Mouse (Mus musculus): ENCODE measurements around the gene Olfr1204.

Gene Olfr1204

DNA sequence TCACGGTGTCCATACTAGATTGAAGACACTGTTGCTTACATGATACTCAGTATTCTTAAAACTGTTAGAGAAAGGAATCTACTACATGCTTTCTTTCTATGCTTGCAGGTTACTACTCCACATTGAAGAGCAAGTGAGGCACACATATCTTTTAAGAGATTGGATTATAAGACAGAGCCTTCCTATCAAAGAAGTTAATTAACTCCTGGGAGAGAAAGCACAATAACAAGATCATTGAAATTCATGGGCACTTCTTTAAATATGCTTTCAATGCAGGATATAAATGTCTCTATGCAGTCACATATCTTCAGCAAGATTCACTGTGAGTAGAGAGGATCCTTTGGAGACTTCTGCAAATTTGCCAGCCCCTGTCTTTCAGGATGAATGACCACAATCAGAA lies at the start of gene Olfr1204:
Gene Olfr1204 (plus strand): TSS at position 301 of the 400 bp plus-strand sequence.
- DNase-seq = no peak

DNA sequence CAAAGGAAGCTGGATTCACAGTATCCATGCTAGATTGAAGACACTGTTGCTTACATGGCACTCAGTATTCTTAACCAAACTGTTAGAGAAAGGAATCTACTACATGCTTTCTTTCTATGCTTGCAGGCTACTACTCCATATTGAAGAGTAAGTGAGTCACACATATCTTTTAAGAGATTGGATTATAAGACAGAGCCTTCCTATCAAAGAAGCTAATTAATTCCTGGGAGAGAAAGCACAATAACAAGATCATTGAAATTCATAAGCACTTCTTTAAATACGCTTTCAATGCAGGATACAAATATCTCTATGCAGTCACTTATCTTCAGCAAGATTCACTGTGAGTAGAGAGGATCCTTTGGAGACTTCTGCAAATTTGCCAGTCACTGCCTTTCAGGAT lies 34.9 kb upstream of the Olfr1204 start, which contains the start of gene Olfr1202:
Gene Olfr1202 (plus strand): TSS at position 301 of the 400 bp plus-strand sequence.
- no peak for DNase-seq

GRCm38 (mm10) chr2:88829437-88829836 lies 19.7 kb upstream of the Olfr1204 start, which contains the start of gene Olfr1205:
Gene Olfr1205 (plus strand): TSS chr2:88829737.
- DNase-seq = no peak

- DNase-seq = no peak
These were observed 10.6 kb upstream of the Olfr1204 start for GRCm38 (mm10) chr2:88838477-88838876.

DNA sequence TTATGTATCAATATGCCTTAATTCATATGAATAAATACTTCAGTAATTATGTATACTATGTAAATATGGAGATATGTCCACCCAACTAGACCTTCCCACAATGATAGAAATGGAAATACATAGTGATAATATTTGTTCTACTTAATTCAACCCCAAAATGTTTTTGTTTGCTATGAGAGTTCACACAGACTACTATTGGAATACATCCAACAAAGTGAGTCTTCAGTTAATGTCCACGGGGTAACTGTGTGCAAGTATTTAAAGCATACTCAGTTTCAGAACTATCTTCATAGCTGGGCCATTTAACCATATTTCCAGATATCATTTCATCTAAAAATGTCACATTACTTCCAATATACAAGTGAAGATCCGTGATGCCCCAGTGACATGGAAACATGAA lies 13.8 kb downstream of the Olfr1204 start, which contains the start of gene Olfr1206:
Gene Olfr1206 (plus strand): TSS at position 301 of the 400 bp plus-strand sequence.
- DNase-seq = no peak

DNA sequence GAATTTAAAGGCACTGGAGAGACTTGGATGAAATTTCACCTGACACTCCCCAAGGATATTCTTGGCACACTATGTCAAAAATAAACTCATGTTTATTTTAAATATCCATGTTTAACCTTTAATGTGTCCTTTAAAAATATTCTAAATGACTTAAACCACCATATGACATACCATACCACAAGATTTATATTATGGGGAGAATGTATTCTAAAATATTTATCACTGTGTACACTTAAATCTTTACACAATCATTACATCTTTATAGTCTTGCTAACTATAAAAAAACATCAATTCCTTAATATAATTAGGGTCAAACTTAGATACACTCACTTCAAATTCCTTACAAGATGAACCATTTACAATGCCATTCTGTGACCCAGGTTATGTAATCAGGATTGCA lies 53.1 kb downstream of the Olfr1204 start, which contains the start of gene Olfr1208:
Gene Olfr1208 (minus strand): TSS at position 101 of the 400 bp plus-strand sequence.
- DNase-seq = no peak

Data from heart, adult 11 months (tissue).